Comparison of ENCODE assay signal across 9 mouse cellular contexts in the genomic region with DNA sequence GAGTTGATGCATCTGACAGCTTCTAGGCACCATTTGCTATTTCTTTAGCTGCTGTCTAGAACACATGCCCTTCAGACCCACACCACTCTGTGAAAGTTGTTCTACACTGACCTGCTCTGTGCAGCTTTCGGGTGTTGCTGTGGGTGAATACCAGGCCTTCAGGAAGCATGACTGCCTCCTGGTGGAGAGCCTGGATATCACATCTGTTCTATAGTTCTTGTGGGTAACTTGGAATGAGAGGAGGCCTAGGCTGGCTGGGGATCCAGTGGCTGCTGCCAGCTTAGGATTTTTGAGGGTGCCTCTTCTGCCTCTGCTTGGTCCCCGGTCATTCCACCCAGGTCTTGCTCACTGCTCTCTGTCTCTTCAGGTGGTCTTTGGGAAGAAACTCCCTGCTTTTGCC. TPM values are rescaled to one million over a fixed set of nuclear protein-coding genes. Genes with fewer than 3 reads are reported as not detected.
DNase-seq lines count a peak whose midpoint lies in the region; ATAC-seq and TF ChIP-seq lines count a peak whose summit lies in the region.
"Had no signal": no experiment of that assay in that cellular context is flagged by ENCODE, and none has a peak within 500 bp of the region (broad histone marks: within the 10 kb centered on the region; RNA-seq: fewer than 3 reads in every experiment).

No protein-coding gene starts in this region.

- no peak overlapping the region for H3K9ac ChIP-seq in hindbrain, embryonic 12.5 days
- no peak overlapping the region for H3K9ac ChIP-seq in liver, embryonic 14.5 days (replicated peaks)

- H3K4me3 ChIP-seq in hindbrain, embryonic 12.5 days: no peak overlapping the region
- no peak overlapping the region for H3K4me3 ChIP-seq in liver, embryonic 14.5 days (ENCODE audit: insufficient read depth in 1 of 2, low read depth in 2 of 2, low read length in 2 of 2)

- H3K4me1 ChIP-seq in hindbrain, embryonic 12.5 days: peaks cover 13% of the 10 kb centered on the region
- H3K4me1 ChIP-seq in liver, embryonic 14.5 days (replicated peaks; ENCODE audit: control insufficient read depth in 2 of 2, insufficient read depth in 2 of 2, low read length in 1 of 2): peaks cover 6 to 14% of the 10 kb centered on the region in 2 experiments

- TF ChIP-seq CTCF in liver, embryonic 14.5 days (IDR thresholded peaks at IDR 0.05; ENCODE audit: low read depth): peak; percentile 89

- H3K27me3 ChIP-seq in hindbrain, embryonic 12.5 days: no peaks in the 10 kb centered on the region
- no peaks in the 10 kb centered on the region for H3K27me3 ChIP-seq in liver, embryonic 14.5 days (ENCODE audit: control insufficient read depth, insufficient read depth, low read length)
- H3K27me3 ChIP-seq: Patski had no signal

- DNase-seq in cerebellum, adult 18-20 months: peak; percentile 71 to 73
- no peak for DNase-seq in cerebellum, adult 11-12 months
- peak; percentile 71 for DNase-seq in urinary bladder, postnatal 14 days (ENCODE audit: low spot score)
- DNase-seq in urinary bladder, postnatal 10 days (ENCODE audit: low spot score): no peak
- DNase-seq in embryo, embryonic 9.5 days (ENCODE audit: extremely low spot score): peak; percentile 69
- DNase-seq in liver, embryonic 14.5 days (ENCODE audit: low read depth in 3 of 3, low spot score in 3 of 3): peak in 2 of 3 experiments; percentile 58 to 59
- DNase-seq in spleen, adult 12 weeks (ENCODE audit: low spot score): peak; percentile 60

- no peak overlapping the region for H3K27ac ChIP-seq in hindbrain, embryonic 12.5 days
- H3K27ac ChIP-seq in liver, embryonic 14.5 days: no peak overlapping the region

- 0 out of 2 replicates have a peak, but pooled peaks have one; percentile 9 for ATAC-seq in hindbrain, embryonic 12.5 days (ENCODE audit: low FRiP score)
- no peak for ATAC-seq in liver, embryonic 14.5 days (ENCODE audit: insufficient read depth)
- ATAC-seq: Patski had no signal

- H3K9me3 ChIP-seq in hindbrain, embryonic 12.5 days (replicated peaks): no peaks in the 10 kb centered on the region
- no peaks in the 10 kb centered on the region for H3K9me3 ChIP-seq in liver, embryonic 14.5 days (ENCODE audit: control insufficient read depth, low read length)

- no peak for TF ChIP-seq EP300 in liver, embryonic 14.5 days (IDR thresholded peaks at IDR 0.05; ENCODE audit: low read depth)

- WGBS in hindbrain, embryonic 12.5 days: 60% methylated on average over 2 of the region's 2 CpGs
- WGBS in liver, embryonic 14.5 days (ENCODE audit: insufficient replicate concordance): 54% methylated on average over 2 of the region's 2 CpGs

- peaks cover 50% of the 10 kb centered on the region for H3K36me3 ChIP-seq in hindbrain, embryonic 12.5 days
- H3K36me3 ChIP-seq in liver, embryonic 14.5 days (replicated peaks; ENCODE audit: control insufficient read depth, insufficient read depth, low read depth): peaks cover 33% of the 10 kb centered on the region

- H3K4me2 ChIP-seq in hindbrain, embryonic 12.5 days (replicated peaks): no peak overlapping the region
- no peak overlapping the region for H3K4me2 ChIP-seq in liver, embryonic 14.5 days (ENCODE audit: low read depth)

RNA-seq across cellular contexts. Expression of a gene that starts 6.7 kb away (rescaled TPM):
- 23.0 and 25.2 TPM in 2 replicates for polyA plus RNA-seq in hindbrain, embryonic 12.5 days (2016; fragmentation: Nextera tagmentation; extraction: Ambion mirVana)
- polyA plus RNA-seq in liver, embryonic 14.5 days (2012; rRNA removed): 21.3 and 23.8 TPM in 2 replicates
- 10.7 and 14.5 TPM in 2 replicates for polyA plus RNA-seq in liver, embryonic 14.5 days (2014; fragmentation: Nextera tagmentation; extraction: Ambion mirVana)

RNA-seq across cellular contexts. Expression of a gene that starts 13.6 kb away (rescaled TPM):
- polyA plus RNA-seq in hindbrain, embryonic 12.5 days (2016; fragmentation: Nextera tagmentation; extraction: Ambion mirVana): 30.6 and 32.1 TPM in 2 replicates
- polyA plus RNA-seq in liver, embryonic 14.5 days (2012; rRNA removed): 0.06 and 0.14 TPM in 2 replicates
- 0.08 TPM in 1 of 2 replicates, not detected in the other for polyA plus RNA-seq in liver, embryonic 14.5 days (2014; fragmentation: Nextera tagmentation; extraction: Ambion mirVana)

RNA-seq across cellular contexts. Expression of a gene that starts 17.9 kb away (rescaled TPM):
- not detected in 2 replicates for polyA plus RNA-seq in hindbrain, embryonic 12.5 days (2016; fragmentation: Nextera tagmentation; extraction: Ambion mirVana)
- 0.27 TPM in 1 of 2 replicates, not detected in the other for polyA plus RNA-seq in liver, embryonic 14.5 days (2012; rRNA removed)
- polyA plus RNA-seq in liver, embryonic 14.5 days (2014; fragmentation: Nextera tagmentation; extraction: Ambion mirVana): 0.29 TPM in 1 of 2 replicates, not detected in the other
- polyA plus RNA-seq: Patski had no signal

RNA-seq across cellular contexts. Expression of a gene that starts 19.8 kb away (rescaled TPM):
- 42.2 and 42.4 TPM in 2 replicates for polyA plus RNA-seq in hindbrain, embryonic 12.5 days (2016; fragmentation: Nextera tagmentation; extraction: Ambion mirVana)
- 13.9 and 19.5 TPM in 2 replicates for polyA plus RNA-seq in liver, embryonic 14.5 days (2012; rRNA removed)
- 30.2 and 32.3 TPM in 2 replicates for polyA plus RNA-seq in liver, embryonic 14.5 days (2014; fragmentation: Nextera tagmentation; extraction: Ambion mirVana)

RNA-seq across cellular contexts. Expression of a gene that starts 19.8 kb away (rescaled TPM):
- polyA plus RNA-seq in hindbrain, embryonic 12.5 days (2016; fragmentation: Nextera tagmentation; extraction: Ambion mirVana): 3.6 and 4.8 TPM in 2 replicates
- 0.87 and 0.97 TPM in 2 replicates for polyA plus RNA-seq in liver, embryonic 14.5 days (2012; rRNA removed)
- 0.25 and 0.30 TPM in 2 replicates for polyA plus RNA-seq in liver, embryonic 14.5 days (2014; fragmentation: Nextera tagmentation; extraction: Ambion mirVana)

Comparison
In these comparisons a context has a peak if more than half of its experiments do, and no peak if none do; other contexts are left out.
1. DNase-seq: peak in cerebellum, adult 18-20 months (2 of 2), urinary bladder, postnatal 14 days (single experiment), embryo, embryonic 9.5 days (single experiment), liver, embryonic 14.5 days (2 of 3) and spleen, adult 12 weeks (single experiment); none in cerebellum, adult 11-12 months (single experiment) and urinary bladder, postnatal 10 days (single experiment).
2. RNA of a gene that starts 13.6 kb away (polyA plus RNA-seq): 30.6 to 32.1 TPM in hindbrain, embryonic 12.5 days; 0.06 to 0.14 TPM in liver, embryonic 14.5 days; every median in the first group is over 10 times any median in the second.